ENCODE assay signal across 15 mouse cellular contexts in genomic region chr8:92260056-92260455, GRCm38 (mm10).
"Had no signal": no experiment of that assay in that cellular context is flagged by ENCODE, and none has a peak within 500 bp of the region (broad histone marks: within the 10 kb centered on the region; RNA-seq: fewer than 3 reads in every experiment).

No protein-coding gene starts in this region.

- H3K4me1 ChIP-seq: neural tube, embryonic 15.5 days; stomach, embryonic 15.5 days had no signal

- H3K27me3 ChIP-seq: stomach, embryonic 15.5 days had no signal

- H3K4me3 ChIP-seq: neural tube, embryonic 15.5 days; stomach, embryonic 15.5 days had no signal

- H3K27ac ChIP-seq: neural tube, embryonic 15.5 days; stomach, embryonic 15.5 days; stomach, postnatal 0 days had no signal

- H3K9me3 ChIP-seq: neural tube, embryonic 15.5 days; stomach, embryonic 15.5 days had no signal

- H3K4me2 ChIP-seq: neural tube, embryonic 15.5 days; stomach, embryonic 15.5 days had no signal

- H3K36me3 ChIP-seq: neural tube, embryonic 15.5 days; stomach, embryonic 15.5 days had no signal

- H3K9ac ChIP-seq: neural tube, embryonic 15.5 days; stomach, embryonic 15.5 days had no signal

- DNase-seq: retina, postnatal 1 day; right cerebral cortex, adult 18-20 months; right cerebral cortex, postnatal 14 days; right cerebral cortex, postnatal 25 days; right cerebral cortex, postnatal 4 days; spleen, adult 18-20 months; thymus, adult 18-20 months; thymus, adult 2 months; thymus, postnatal 14 days; thymus, postnatal 25 days; thymus, postnatal 36 days; thymus, postnatal 4 days had no signal
